Mouse (Mus musculus) myocyte (in vitro differentiated cells): ENCODE results near the gene Rnasel. TPM values are rescaled to one million over a fixed set of nuclear protein-coding genes. Genes with fewer than 3 reads are reported as not detected.
A peak's percentile ranks its signal among the peaks of the same experiment; 100 is the strongest.

Experiments used
- H3K27me3 ChIP-seq: one replicate; pipeline ENCODE4 v1.6.1; 2011; ENCODE audit not compliant: control insufficient read depth, insufficient read depth, insufficient read length
- H3K36me3 ChIP-seq: one replicate; pipeline ENCODE4 v1.6.1; 2011; ENCODE audit not compliant: control insufficient read depth, insufficient read depth
- H3K4me2 ChIP-seq: one replicate; pipeline ENCODE4 v1.6.1; 2011; ENCODE audit warnings: low read depth, control low read depth
- H3K4me3 ChIP-seq: one replicate; pipeline ENCODE4 v1.5.1; 2011; ENCODE audit warnings: mild to moderate bottlenecking, control low read depth, moderate library complexity
- H3K79me2 ChIP-seq: one replicate; pipeline ENCODE4 v1.6.1; 2011; ENCODE audit not compliant: control insufficient read depth, insufficient read depth
- H3ac ChIP-seq: one replicate; pipeline ENCODE4 v1.6.1; 2011; ENCODE audit not compliant: control insufficient read depth, insufficient read length
- CEBPB ChIP-seq: IDR thresholded peaks from 2 replicates; pipeline ENCODE4 v1.6.1; 2011; ENCODE audit warnings: mild to moderate bottlenecking, moderate library complexity; ENCODE audit not compliant: poor library complexity, insufficient read depth, severe bottlenecking
- E2F4 ChIP-seq: IDR thresholded peaks from one replicate; pipeline ENCODE4 v1.6.1; 2011; ENCODE audit warnings: mild to moderate bottlenecking, control low read depth, moderate library complexity; ENCODE audit not compliant: insufficient read depth
- MAX ChIP-seq: IDR thresholded peaks from one replicate; pipeline ENCODE4 v1.6.1; 2011; ENCODE audit warnings: low read depth, mild to moderate bottlenecking, control low read depth
- MYOD1 ChIP-seq, 3 experiments: IDR thresholded peaks; one replicate each; pipeline ENCODE4 v1.6.1; 2011; ENCODE audit warnings: control low read depth in 2 of 3, low read depth in 2 of 3, mild to moderate bottlenecking in 2 of 3, moderate library complexity in 1 of 3; ENCODE audit not compliant: insufficient read length in 2 of 3, control insufficient read depth in 1 of 3
- MYOG ChIP-seq, 3 experiments: IDR thresholded peaks; one replicate each; pipeline ENCODE4 v1.6.1; 2011; ENCODE audit warnings: control low read depth in 2 of 3, low read depth in 2 of 3, mild to moderate bottlenecking in 2 of 3; ENCODE audit not compliant: insufficient read length in 2 of 3, control insufficient read depth in 1 of 3, insufficient read depth in 1 of 3
- POLR2A ChIP-seq: IDR thresholded peaks from one replicate; pipeline ENCODE4 v1.6.1; 2011; ENCODE audit warnings: low read depth, mild to moderate bottlenecking, control low read depth, moderate library complexity; ENCODE audit not compliant: insufficient read length
- POLR2AphosphoS2 ChIP-seq: IDR thresholded peaks from one replicate; pipeline ENCODE4 v1.6.1; 2011; ENCODE audit warnings: low read depth, control low read depth; ENCODE audit not compliant: insufficient read length
- REST ChIP-seq: IDR thresholded peaks from one replicate; pipeline ENCODE4 v1.6.1; 2011; ENCODE audit warnings: mild to moderate bottlenecking, control low read depth, moderate library complexity; ENCODE audit not compliant: insufficient read depth, insufficient read length
- SRF ChIP-seq: IDR thresholded peaks from one replicate; pipeline ENCODE4 v1.6.1; 2011; ENCODE audit warnings: low read depth; ENCODE audit not compliant: control insufficient read depth, insufficient read length
- TCF12 ChIP-seq: IDR thresholded peaks from one replicate; pipeline ENCODE4 v1.6.1; 2011; ENCODE audit warnings: mild to moderate bottlenecking, control low read depth; ENCODE audit not compliant: poor library complexity, insufficient read depth, severe bottlenecking
- TCF3 ChIP-seq: IDR thresholded peaks from one replicate; pipeline ENCODE4 v1.6.1; 2011; ENCODE audit warnings: low read depth, control low read depth; ENCODE audit not compliant: insufficient read length
- USF1 ChIP-seq: IDR thresholded peaks from one replicate; pipeline ENCODE4 v1.6.1; 2011; ENCODE audit warnings: low read depth, mild to moderate bottlenecking, control low read depth, moderate library complexity
- polyA plus RNA-seq: library from polyadenylated mRNA; unstranded; fragments of >200 nt; fragmentation: generic; extraction: Trizol; gene quantifications from one replicate; pipeline ENCODE4 v1.2.1, GENCODE M21; 2012; ENCODE audit warnings: missing spikeins

Gene Rnasel
- polyA plus RNA-seq, 1 experiment, result 0.11 TPM

DNA sequence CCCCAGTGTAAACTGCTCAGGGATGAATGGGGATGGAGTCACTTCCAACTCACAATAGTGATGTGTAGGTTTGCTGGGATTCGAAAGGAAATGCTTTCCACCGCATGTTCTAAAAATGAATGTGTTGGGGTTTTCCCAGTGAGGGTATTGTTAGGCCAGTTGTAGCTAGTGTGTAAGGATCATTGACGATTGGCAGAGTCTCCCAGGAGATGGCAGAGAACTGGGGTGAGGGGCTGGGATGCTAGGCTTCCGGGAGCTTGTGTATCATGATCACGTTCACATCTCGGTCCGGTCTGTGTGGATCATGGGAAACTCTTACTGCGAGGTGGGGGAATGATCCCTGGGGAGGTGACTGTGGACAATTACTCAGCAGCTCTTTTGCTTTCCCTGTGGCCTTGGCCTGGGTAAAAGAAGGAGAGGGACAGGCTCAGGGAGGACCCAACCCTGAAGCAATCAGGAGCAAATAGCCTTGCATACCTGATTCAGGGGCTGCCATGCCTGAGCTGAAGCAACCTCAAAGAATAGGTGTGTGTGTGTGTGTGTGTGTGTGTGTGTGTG, 46.3 kb upstream of the Rnasel start:
- no peak for TF ChIP-seq TCF12
- no peak for TF ChIP-seq POLR2A
- Histone ChIP-seq H3K4me2 (no peak overlapping the region), H3ac (no peak overlapping the region), H3K79me2 (no peaks in the 10 kb centered on the region), H3K4me3 (no peak overlapping the region), H3K36me3 (no peaks in the 10 kb centered on the region), H3K27me3 (no peaks in the 10 kb centered on the region)

DNA sequence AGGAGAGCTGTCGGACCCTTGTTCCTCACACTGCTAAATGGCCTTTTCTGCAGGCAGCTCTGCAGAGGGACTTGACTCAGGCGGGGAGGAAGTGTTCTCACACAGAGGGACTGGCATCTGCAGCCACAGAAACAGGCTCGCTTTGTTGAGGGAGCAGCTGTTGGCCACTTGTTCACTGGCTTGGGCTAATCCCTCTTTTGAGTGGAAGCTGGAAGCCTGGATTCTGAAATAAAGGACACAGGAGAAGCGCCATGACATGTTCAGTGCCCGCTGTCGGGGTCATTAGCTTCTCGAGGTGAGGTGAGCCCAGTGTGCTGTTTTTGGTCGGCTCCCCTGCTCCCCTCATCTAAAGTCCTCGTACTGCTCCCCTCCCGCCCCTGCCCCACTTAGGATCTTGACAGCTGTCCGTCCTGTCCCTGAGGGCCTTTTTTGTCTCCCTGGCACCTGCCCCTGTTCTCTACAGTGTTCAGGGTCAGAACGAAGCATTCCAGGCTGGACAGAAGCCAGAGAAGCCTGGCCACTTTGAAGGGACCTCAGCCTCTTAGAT, 45.7 kb upstream of the Rnasel start:
- Histone ChIP-seq H3K4me2 (peak overlapping the region; percentile 49), H3K27me3 (no peaks in the 10 kb centered on the region), H3K36me3 (no peaks in the 10 kb centered on the region), H3K79me2 (no peaks in the 10 kb centered on the region), H3ac (no peak overlapping the region), H3K4me3 (no peak overlapping the region)
- TF ChIP-seq CEBPB (no peak), POLR2AphosphoS2 (no peak), E2F4 (no peak), USF1 (no peak), MAX (no peak), REST (no peak), TCF3 (peak; percentile 83), POLR2A (no peak), SRF (no peak), MYOD1 (IDR thresholded peaks at IDR 0.05; ENCODE audit: control insufficient read depth in 1 of 3, insufficient read length in 2 of 3, low read depth in 2 of 3) (peak; percentile 46 to 96 (median 91)), TCF12 (peak; percentile 75), MYOG (IDR thresholded peaks at IDR 0.05; ENCODE audit: control insufficient read depth in 1 of 3, insufficient read depth in 1 of 3, insufficient read length in 2 of 3, low read depth in 2 of 3) (peak; percentile 76 to 95 (median 88))

DNA sequence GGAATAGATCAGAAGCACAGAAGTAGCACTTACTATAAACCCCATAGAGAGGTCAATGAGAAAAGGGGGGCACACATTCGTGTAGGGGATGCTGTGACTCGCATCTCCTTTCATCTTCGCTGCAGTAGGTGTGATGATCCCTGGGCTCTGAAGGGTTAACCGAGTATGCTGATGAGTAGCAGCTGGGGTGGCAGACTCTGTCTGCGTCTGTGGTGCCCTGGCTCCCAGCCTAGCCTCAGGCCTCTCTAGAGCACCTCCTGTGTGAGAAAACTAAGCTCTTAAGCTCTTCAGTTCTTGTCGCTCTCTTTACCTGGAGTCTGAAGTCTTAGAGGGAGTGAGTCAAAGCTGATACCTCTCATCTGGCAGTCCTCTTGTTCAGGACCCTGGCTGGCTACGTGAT, 45.1 kb upstream of the Rnasel start:
- TF ChIP-seq REST (no peak), TCF12 (no peak), MYOD1 (IDR thresholded peaks at IDR 0.05; ENCODE audit: control insufficient read depth in 1 of 3, insufficient read length in 2 of 3, low read depth in 2 of 3) (peak in 2 of 3 experiments; percentile 43 to 44), CEBPB (no peak), MYOG (IDR thresholded peaks at IDR 0.05; ENCODE audit: control insufficient read depth in 1 of 3, insufficient read depth in 1 of 3, insufficient read length in 2 of 3, low read depth in 2 of 3) (peak in 1 of 3 experiments; percentile 64), TCF3 (no peak), POLR2A (no peak), USF1 (no peak)
- Histone ChIP-seq H3K4me3 (no peak overlapping the region), H3K79me2 (no peaks in the 10 kb centered on the region), H3K4me2 (peak overlapping the region; percentile 49), H3ac (no peak overlapping the region), H3K36me3 (no peaks in the 10 kb centered on the region), H3K27me3 (no peaks in the 10 kb centered on the region)

DNA sequence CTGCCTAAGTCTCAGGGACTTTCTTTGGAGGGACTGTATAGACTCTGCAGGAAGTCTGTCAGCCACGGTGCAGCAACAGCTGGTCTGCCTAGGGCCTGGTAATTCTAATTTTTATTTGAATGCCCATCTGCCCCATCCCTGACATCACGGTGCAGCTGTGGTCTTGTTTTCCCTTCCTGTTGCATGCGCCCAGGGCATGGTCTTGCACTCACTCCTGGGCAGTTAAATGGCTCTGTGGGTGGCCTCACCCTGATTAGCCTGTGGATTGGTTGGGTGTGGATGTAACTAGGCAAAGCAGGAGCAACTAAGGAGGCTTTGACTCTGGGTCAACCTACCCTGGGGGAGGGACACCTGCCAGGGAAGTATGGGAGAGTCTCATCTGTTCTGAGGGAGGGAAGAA, 44.2 kb upstream of the Rnasel start:
- no peaks in the 10 kb centered on the region for H3K36me3 ChIP-seq
- no peak overlapping the region for H3ac ChIP-seq
- no peaks in the 10 kb centered on the region for H3K79me2 ChIP-seq
- no peak overlapping the region for H3K4me3 ChIP-seq
- no peak for TF ChIP-seq CEBPB
- TF ChIP-seq MYOG (IDR thresholded peaks at IDR 0.05; ENCODE audit: control insufficient read depth in 1 of 3, insufficient read depth in 1 of 3, insufficient read length in 2 of 3, low read depth in 2 of 3), result peak; percentile 38 to 90 (median 85)
- no peak for TF ChIP-seq USF1
- TF ChIP-seq POLR2A, result no peak
- peak; percentile 16 for TF ChIP-seq TCF3
- TF ChIP-seq SRF, result no peak
- TF ChIP-seq TCF12, result peak; percentile 39
- TF ChIP-seq MAX, result no peak
- no peak for TF ChIP-seq POLR2AphosphoS2
- TF ChIP-seq REST, result no peak
- peak in 2 of 3 experiments; percentile 87 to 89 for TF ChIP-seq MYOD1 (IDR thresholded peaks at IDR 0.05; ENCODE audit: control insufficient read depth in 1 of 3, insufficient read length in 2 of 3, low read depth in 2 of 3)
- TF ChIP-seq E2F4, result no peak
- peak overlapping the region; percentile 49 for H3K4me2 ChIP-seq
- H3K27me3 ChIP-seq, result no peaks in the 10 kb centered on the region

DNA sequence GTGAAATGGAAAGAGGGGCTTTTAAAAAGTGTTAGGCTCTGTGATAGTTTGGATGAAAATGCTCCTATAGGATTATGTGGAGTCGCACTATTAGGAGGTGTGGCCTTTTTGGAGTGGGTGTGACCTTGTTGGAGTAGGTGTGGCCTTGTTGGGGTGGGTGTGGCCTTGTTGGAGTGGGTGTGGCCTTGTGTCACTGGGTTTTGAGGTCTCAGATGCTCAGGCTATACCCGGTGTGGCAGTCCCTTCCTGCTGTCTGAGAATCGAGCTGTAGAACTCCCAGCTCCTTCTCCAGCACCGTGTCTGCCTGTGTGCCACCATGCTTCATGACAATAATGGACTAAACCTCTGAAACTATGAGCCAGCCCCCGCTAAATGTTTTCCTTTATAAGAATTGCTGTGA, 40.6 kb upstream of the Rnasel start:
- no peak overlapping the region for H3K4me2 ChIP-seq
- no peaks in the 10 kb centered on the region for H3K79me2 ChIP-seq
- H3ac ChIP-seq, result no peak overlapping the region
- no peaks in the 10 kb centered on the region for H3K36me3 ChIP-seq
- H3K4me3 ChIP-seq, result no peak overlapping the region
- no peaks in the 10 kb centered on the region for H3K27me3 ChIP-seq
- TF ChIP-seq MYOG (IDR thresholded peaks at IDR 0.05; ENCODE audit: control insufficient read depth in 1 of 3, insufficient read depth in 1 of 3, insufficient read length in 2 of 3, low read depth in 2 of 3) (no peak), TCF3 (no peak), MAX (no peak), POLR2AphosphoS2 (no peak), TCF12 (no peak), E2F4 (no peak), CEBPB (no peak), SRF (no peak), REST (no peak), MYOD1 (IDR thresholded peaks at IDR 0.05; ENCODE audit: control insufficient read depth in 1 of 3, insufficient read length in 2 of 3, low read depth in 2 of 3) (no peak)
